Mouse (Mus musculus) C2C12 (cell line): ENCODE results near the gene Clec1b. TPM values are rescaled to one million over a fixed set of nuclear protein-coding genes. Genes with fewer than 3 reads are reported as not detected.
A peak's percentile ranks its signal among the peaks of the same experiment; 100 is the strongest.

Source experiments
- H3K27me3 ChIP-seq: one replicate; pipeline ENCODE4 v1.6.1; 2011; ENCODE audit not compliant: control insufficient read depth, insufficient read depth, insufficient read length
- H3K36me3 ChIP-seq: one replicate; pipeline ENCODE4 v1.6.1; 2011; ENCODE audit not compliant: control insufficient read depth, insufficient read depth
- H3K4me3 ChIP-seq: one replicate; pipeline ENCODE4 v1.5.1; 2011; ENCODE audit warnings: mild to moderate bottlenecking, control low read depth; ENCODE audit not compliant: poor library complexity, insufficient read depth, severe bottlenecking
- H3K79me2 ChIP-seq: one replicate; pipeline ENCODE4 v1.6.1; 2011; ENCODE audit not compliant: control insufficient read depth, insufficient read depth
- H3K79me3 ChIP-seq: one replicate; pipeline ENCODE4 v1.6.1; 2011; ENCODE audit warnings: low read depth, control low read depth
- H3ac ChIP-seq: one replicate; pipeline ENCODE3; 2011; ENCODE audit warnings: low read depth; ENCODE audit not compliant: control insufficient read depth, insufficient read length
- CEBPB ChIP-seq: IDR thresholded peaks from one replicate; pipeline ENCODE4 v1.6.1; 2011; ENCODE audit warnings: low read depth, mild to moderate bottlenecking, control low read depth, moderate library complexity
- CTCF ChIP-seq: IDR thresholded peaks from one replicate; pipeline ENCODE4 v1.5.1; 2011; ENCODE audit not compliant: control insufficient read depth, insufficient read depth, insufficient read length
- FOSL1 ChIP-seq: IDR thresholded peaks from one replicate; pipeline ENCODE4 v1.8.0; 2011; ENCODE audit warnings: mild to moderate bottlenecking, low read length; ENCODE audit not compliant: poor library complexity, insufficient read depth, severe bottlenecking
- MAX ChIP-seq: IDR thresholded peaks from one replicate; pipeline ENCODE4 v1.6.1; 2011; ENCODE audit warnings: mild to moderate bottlenecking, control low read depth
- MYOD1 ChIP-seq: IDR thresholded peaks from one replicate; pipeline ENCODE4 v1.6.1; 2011; ENCODE audit warnings: low read depth; ENCODE audit not compliant: control insufficient read depth, insufficient read length
- MYOG ChIP-seq: IDR thresholded peaks from one replicate; pipeline ENCODE4 v1.6.1; 2011; ENCODE audit not compliant: control insufficient read depth, insufficient read length; ENCODE audit errors: extremely low read depth
- USF1 ChIP-seq: IDR thresholded peaks from one replicate; pipeline ENCODE4 v1.6.1; 2011; ENCODE audit warnings: low read depth, mild to moderate bottlenecking, control low read depth, moderate library complexity
- polyA plus RNA-seq: library from polyadenylated mRNA; unstranded; fragments of >200 nt; fragmentation: generic; extraction: Trizol; gene quantifications from one replicate; pipeline ENCODE4 v1.2.1, GENCODE M21; 2012; ENCODE audit warnings: missing spikeins

Gene Clec1b
- polyA plus RNA-seq, 1 experiment: not detected

DNA sequence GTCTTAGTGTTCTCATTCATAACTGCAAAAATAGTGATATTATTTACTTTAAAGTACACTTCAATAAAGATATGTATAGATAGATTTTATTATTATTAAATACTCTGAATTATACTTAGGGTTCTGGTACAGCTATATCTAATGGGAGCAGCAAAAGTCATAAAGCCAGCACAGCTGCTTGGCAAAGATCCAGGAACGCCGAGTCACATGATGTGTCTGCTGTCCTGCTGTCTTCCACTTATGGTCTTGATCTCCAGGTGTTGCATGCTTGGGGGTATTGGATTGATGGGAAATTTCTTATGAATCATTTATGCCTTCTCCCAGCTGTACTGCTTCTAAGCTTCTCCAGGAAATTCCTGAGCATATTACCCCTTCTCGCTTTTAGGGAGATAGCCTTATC is 13.6 kb upstream of the Clec1b start:
- Histone ChIP-seq H3K4me3 (no peak overlapping the region), H3K27me3 (no peaks in the 10 kb centered on the region), H3K36me3 (no peaks in the 10 kb centered on the region), H3K79me3 (no peaks in the 10 kb centered on the region), H3ac (no peak overlapping the region), H3K79me2 (no peaks in the 10 kb centered on the region)
- peak; percentile 50 for TF ChIP-seq USF1
- TF ChIP-seq FOSL1: no peak

DNA sequence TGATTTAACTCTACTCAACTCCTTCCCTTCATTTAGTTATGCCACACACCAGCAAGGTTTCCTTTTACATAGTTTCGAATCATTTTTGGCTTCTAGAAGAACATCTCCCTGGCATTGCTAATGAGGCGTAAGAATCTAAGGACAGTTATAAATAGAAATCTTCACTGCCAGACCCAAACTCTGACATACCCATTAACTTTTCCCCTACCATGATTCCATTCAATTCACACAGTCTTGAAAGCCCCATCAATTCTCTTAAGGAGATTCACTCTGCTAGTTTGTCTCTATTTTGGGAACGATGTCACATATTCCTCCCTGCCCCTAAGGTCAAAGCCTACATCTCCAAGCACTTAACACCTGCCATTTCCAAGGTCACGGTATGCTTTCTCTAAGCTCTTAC is 12.1 kb upstream of the Clec1b start:
- Histone ChIP-seq H3K79me2 (no peaks in the 10 kb centered on the region), H3K36me3 (no peaks in the 10 kb centered on the region), H3K4me3 (no peak overlapping the region), H3ac (no peak overlapping the region), H3K79me3 (no peaks in the 10 kb centered on the region), H3K27me3 (no peaks in the 10 kb centered on the region)
- no peak for TF ChIP-seq USF1
- no peak for TF ChIP-seq CTCF
- no peak for TF ChIP-seq CEBPB
- TF ChIP-seq MYOD1: no peak
- no peak for TF ChIP-seq MAX
- no peak for TF ChIP-seq MYOG
- TF ChIP-seq FOSL1: no peak

GRCm38 (mm10) chr6:129385774-129386173 is 11.3 kb upstream of the Clec1b start, which contains the start of gene Clec12b:
Gene Clec12b, minus strand, starts transcription at chr6:129385874.
- no peaks in the 10 kb centered on the region for H3K36me3 ChIP-seq
- no peaks in the 10 kb centered on the region for H3K27me3 ChIP-seq
- H3K4me3 ChIP-seq: no peak within 1 kb of the TSS
- no peaks in the 10 kb centered on the region for H3K79me2 ChIP-seq
- H3K79me3 ChIP-seq: no peaks in the 10 kb centered on the region
- TF ChIP-seq CEBPB (no peak), MYOD1 (no peak), MYOG (no peak)
- H3ac ChIP-seq: no peak within 1 kb of the TSS

- Histone ChIP-seq H3K4me3 (no peak overlapping the region), H3K36me3 (no peaks in the 10 kb centered on the region), H3K27me3 (no peaks in the 10 kb centered on the region), H3K79me2 (no peaks in the 10 kb centered on the region), H3ac (no peak overlapping the region), H3K79me3 (no peaks in the 10 kb centered on the region)
- TF ChIP-seq MYOD1 (no peak), CEBPB (no peak), CTCF (no peak), FOSL1 (no peak), USF1 (no peak)
These were observed 3.9 kb upstream of the Clec1b start for GRCm38 (mm10) chr6:129393087-129393720.

- no peak for TF ChIP-seq CTCF
- TF ChIP-seq MAX: no peak
- no peak for TF ChIP-seq CEBPB
- TF ChIP-seq MYOD1: no peak
- TF ChIP-seq USF1: no peak
- H3K79me2 ChIP-seq: no peaks in the 10 kb centered on the region
- H3ac ChIP-seq: no peak overlapping the region
- no peaks in the 10 kb centered on the region for H3K36me3 ChIP-seq
- no peaks in the 10 kb centered on the region for H3K79me3 ChIP-seq
- H3K4me3 ChIP-seq: no peak overlapping the region
- no peaks in the 10 kb centered on the region for H3K27me3 ChIP-seq
These were observed 3.4 kb upstream of the Clec1b start for GRCm38 (mm10) chr6:129393732-129394131.

GRCm38 (mm10) chr6:129399945-129400344 is 2.8 kb downstream of the Clec1b start:
- Histone ChIP-seq H3K27me3 (no peaks in the 10 kb centered on the region), H3K79me3 (no peaks in the 10 kb centered on the region)
- TF ChIP-seq MYOG: no peak
- TF ChIP-seq CEBPB: no peak
- no peak for TF ChIP-seq USF1
- TF ChIP-seq CTCF: no peak
- TF ChIP-seq MAX: no peak
- no peak for TF ChIP-seq FOSL1
- no peak for TF ChIP-seq MYOD1

More at GRCm38 (mm10) chr6:129399945-129400344, 2.8 kb downstream of the Clec1b start:
- Histone ChIP-seq H3ac (no peak overlapping the region), H3K4me3 (no peak overlapping the region), H3K36me3 (no peaks in the 10 kb centered on the region), H3K79me2 (no peaks in the 10 kb centered on the region)
